Mouse (Mus musculus): Measurements from ENCODE around the gene Rbpjl. TPM values are rescaled to one million over a fixed set of nuclear protein-coding genes. Genes with fewer than 3 reads are reported as not detected.
A peak's percentile ranks its signal among the peaks of the same experiment; 100 is the strongest.

The Rbpjl gene
- total RNA-seq, 1 experiment from 2014 or later = not detected

- peak; percentile 93 for ATAC-seq (replicated peaks; ENCODE audit: low read depth, poor library complexity, severe bottlenecking)
These were observed 58.0 kb downstream of the Rbpjl start, which contains the start of gene Gm20458 for GRCm38 (mm10) chr2:164460745-164461551. Gm20458 (plus strand) TSS chr2:164460967.

Other genes with a start within 250 kb of the Rbpjl start
- gene Kcns1, start 232.0 kb upstream of the Rbpjl start, total RNA-seq (2017) = 0.59 TPM in 1 of 2 replicates, not detected in the other
- gene Wfdc5, start 220.4 kb upstream of the Rbpjl start, total RNA-seq (2017) = not detected in 2 replicates
- not detected in 2 replicates for gene Wfdc12, start 212.5 kb upstream of the Rbpjl start, total RNA-seq (2017)
- not detected in 2 replicates for gene Wfdc15a, start 203.0 kb upstream of the Rbpjl start, total RNA-seq (2017)
- gene Wfdc15b, start 181.5 kb upstream of the Rbpjl start, total RNA-seq (2017) = not detected in 2 replicates
- not detected in 2 replicates for gene Svs2, start 164.7 kb upstream of the Rbpjl start, total RNA-seq (2017)
- gene Svs3b, start 146.5 kb upstream of the Rbpjl start, total RNA-seq (2017) = not detected in 2 replicates
- not detected in 2 replicates for gene Svs4, start 124.7 kb upstream of the Rbpjl start, total RNA-seq (2017)
- not detected in 2 replicates for gene Svs3a, start 113.9 kb upstream of the Rbpjl start, total RNA-seq (2017)
- gene Svs6, start 86.4 kb upstream of the Rbpjl start, total RNA-seq (2017) = not detected in 2 replicates
- gene Svs5, start 70.4 kb upstream of the Rbpjl start, total RNA-seq (2017) = not detected in 2 replicates
- gene Slpi, start 14.0 kb upstream of the Rbpjl start, total RNA-seq (2017) = 10.1 and 10.4 TPM in 2 replicates
- not detected in 2 replicates for gene Matn4, start 2.0 kb downstream of the Rbpjl start, total RNA-seq (2017)
- 0.05 TPM in 1 of 2 replicates, not detected in the other for gene Sdc4, start 40.7 kb downstream of the Rbpjl start, total RNA-seq (2017)
- gene Sys1, start 53.8 kb downstream of the Rbpjl start, total RNA-seq (2017) = 8.9 and 13.4 TPM in 2 replicates
- 0.46 TPM in 1 of 2 replicates, not detected in the other for gene Gm20458, start 57.8 kb downstream of the Rbpjl start, total RNA-seq (2017)
- not detected in 2 replicates for gene Trp53tg5, start 70.6 kb downstream of the Rbpjl start, total RNA-seq (2017)
- gene Dbndd2, start 83.0 kb downstream of the Rbpjl start, total RNA-seq (2017) = 0.18 TPM in 1 of 2 replicates, not detected in the other
- 30.6 and 33.2 TPM in 2 replicates for gene Pigt, start 94.4 kb downstream of the Rbpjl start, total RNA-seq (2017)
- not detected in 2 replicates for gene Wfdc2, start 159.3 kb downstream of the Rbpjl start, total RNA-seq (2017)
- not detected in 2 replicates for gene Spint3, start 170.3 kb downstream of the Rbpjl start, total RNA-seq (2017)
- not detected in 2 replicates for gene Wfdc6a, start 182.3 kb downstream of the Rbpjl start, total RNA-seq (2017)
- not detected in 2 replicates for gene Eppin, start 190.5 kb downstream of the Rbpjl start, total RNA-seq (2017)
- gene Wfdc6b, start 210.4 kb downstream of the Rbpjl start, total RNA-seq (2017) = not detected in 2 replicates
- not detected in 2 replicates for gene Wfdc8, start 210.5 kb downstream of the Rbpjl start, total RNA-seq (2017)
- gene Wfdc16, start 235.7 kb downstream of the Rbpjl start, total RNA-seq (2017) = not detected in 2 replicates